Mouse (Mus musculus): ENCODE results near the gene Cachd1. TPM values are rescaled to one million over a fixed set of nuclear protein-coding genes. Genes with fewer than 3 reads are reported as not detected.

Cachd1 gene
- total RNA-seq, 4 experiments from 2014 or later = 25.4 to 33.6 (median 28.4) TPM

DNA sequence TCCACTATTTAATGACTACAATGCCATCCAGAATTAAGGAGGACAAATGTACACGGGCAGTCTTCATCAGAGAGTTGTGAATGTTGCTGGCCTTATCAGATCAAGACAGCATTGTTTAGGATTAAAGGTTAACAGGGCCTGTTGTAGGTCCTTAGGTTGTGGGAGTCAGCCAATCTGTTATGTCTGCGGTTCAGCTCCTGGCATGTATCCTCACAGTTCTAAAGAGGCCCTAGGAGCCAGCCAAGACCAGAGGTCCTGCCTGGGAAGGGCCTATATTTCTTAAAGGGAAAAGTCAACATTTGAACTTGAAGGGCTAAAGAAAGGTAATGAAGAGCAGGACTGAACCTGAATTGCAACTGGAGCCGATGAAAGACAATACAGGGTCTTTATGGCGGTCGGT is 13.7 kb downstream of the Cachd1 start:
- DNase-seq (ENCODE audit: low spot score in 2 of 2) = no peak

DNA sequence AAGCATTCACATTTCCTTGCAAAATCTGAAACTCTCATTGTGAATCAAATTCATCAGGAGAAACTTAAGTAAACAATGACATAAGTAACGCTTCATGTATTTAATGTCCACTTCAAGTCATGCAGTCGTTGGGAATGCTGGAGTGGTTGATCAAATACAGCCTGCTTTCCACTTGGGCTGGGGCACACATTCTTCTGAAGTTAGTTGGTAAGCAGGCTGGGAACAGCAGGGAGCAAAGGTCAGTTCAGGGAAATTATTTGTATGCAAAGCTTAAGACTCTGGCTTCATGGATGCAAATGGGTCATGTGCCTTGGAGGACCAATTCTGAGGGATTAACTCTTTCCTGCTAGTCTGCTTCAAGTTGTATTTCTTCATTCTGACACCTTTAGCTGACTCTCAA is 16.7 kb downstream of the Cachd1 start:
- DNase-seq (ENCODE audit: low spot score in 2 of 2) = no peak

GRCm38 (mm10) chr4:100795523-100795922 is 19.0 kb downstream of the Cachd1 start:
- no peak for DNase-seq (ENCODE audit: low spot score in 2 of 2)

DNA sequence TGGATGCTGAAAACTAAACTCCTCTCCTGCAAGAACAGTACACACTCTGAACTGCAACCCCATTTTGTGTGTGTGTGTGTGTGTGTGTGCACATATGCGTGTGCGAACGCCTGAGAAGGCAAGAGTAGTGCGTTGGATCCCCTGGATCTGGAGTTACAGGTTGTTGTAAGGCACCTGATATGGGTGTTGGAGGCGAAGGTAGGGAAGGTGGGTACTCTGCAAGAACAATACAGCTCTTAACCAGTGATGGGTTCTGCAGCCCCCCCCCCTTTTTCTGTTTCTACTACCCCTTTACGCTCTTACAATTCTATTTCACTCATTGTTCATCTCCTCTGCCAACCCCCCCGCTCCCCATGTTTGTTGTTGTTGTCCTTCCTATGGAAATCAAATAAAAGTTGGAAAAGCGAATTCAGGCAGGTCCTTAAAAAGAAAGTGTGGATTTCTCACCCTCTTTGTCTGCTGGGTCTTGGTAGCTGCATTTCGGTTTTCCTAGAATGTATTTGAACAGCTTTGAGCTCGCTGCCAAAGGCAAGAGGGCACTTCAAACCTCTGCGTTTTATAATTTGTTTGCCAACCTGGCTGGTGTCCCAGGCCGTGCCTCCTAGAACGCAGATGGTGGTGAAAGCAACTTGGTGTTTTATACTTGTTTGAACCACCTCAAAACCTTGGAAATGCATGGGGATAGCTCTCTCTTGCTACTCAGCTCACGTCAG is 24.4 kb downstream of the Cachd1 start:
- peak in 1 of 2 experiments; percentile 21 for DNase-seq (ENCODE audit: low spot score in 2 of 2)

DNA sequence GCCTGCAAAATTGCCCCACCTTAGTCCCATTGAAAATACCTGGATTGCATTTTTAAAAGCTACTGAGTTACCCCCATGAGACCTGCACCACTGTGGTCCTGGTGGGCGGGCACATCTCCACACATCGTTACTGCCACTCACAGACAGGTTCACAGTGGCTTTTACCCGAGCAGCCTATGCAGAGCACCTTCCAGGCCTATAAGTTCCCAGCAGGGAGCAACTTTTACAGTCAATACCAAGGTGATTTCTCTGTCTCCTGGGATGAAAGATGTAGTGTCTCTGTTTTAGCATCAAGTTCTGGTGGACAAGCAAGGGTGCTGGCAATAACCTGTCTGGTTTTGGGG is 24.9 kb downstream of the Cachd1 start:
- DNase-seq (ENCODE audit: low spot score in 2 of 2) = no peak

- DNase-seq (ENCODE audit: low spot score in 2 of 2) = no peak
Observed at GRCm38 (mm10) chr4:100811057-100811695, 34.7 kb downstream of the Cachd1 start.

- DNase-seq (ENCODE audit: low spot score in 2 of 2) = no peak
Observed at GRCm38 (mm10) chr4:100811802-100812510, 35.5 kb downstream of the Cachd1 start.

- no peak for DNase-seq (ENCODE audit: low spot score in 2 of 2)
Observed at GRCm38 (mm10) chr4:100813767-100814461, 37.4 kb downstream of the Cachd1 start.

DNA sequence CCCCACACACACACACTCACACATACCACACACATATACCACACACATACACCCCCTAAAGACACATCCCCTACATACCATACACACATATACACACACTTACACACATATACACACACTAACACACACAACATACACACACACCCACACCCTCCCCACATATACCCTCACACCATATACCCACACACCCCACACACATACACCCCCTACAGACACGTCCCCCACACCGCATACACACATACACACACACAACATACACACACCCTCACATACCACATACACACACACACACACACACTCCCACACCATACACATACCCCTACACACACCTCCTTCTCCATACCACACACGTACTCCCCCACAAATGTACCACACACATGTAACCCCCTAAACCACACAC is 42.8 kb downstream of the Cachd1 start:
- no peak for DNase-seq (ENCODE audit: low spot score in 2 of 2)

- no peak for DNase-seq (ENCODE audit: low spot score in 2 of 2)
Observed at GRCm38 (mm10) chr4:100822526-100822925, 46.1 kb downstream of the Cachd1 start.

DNA sequence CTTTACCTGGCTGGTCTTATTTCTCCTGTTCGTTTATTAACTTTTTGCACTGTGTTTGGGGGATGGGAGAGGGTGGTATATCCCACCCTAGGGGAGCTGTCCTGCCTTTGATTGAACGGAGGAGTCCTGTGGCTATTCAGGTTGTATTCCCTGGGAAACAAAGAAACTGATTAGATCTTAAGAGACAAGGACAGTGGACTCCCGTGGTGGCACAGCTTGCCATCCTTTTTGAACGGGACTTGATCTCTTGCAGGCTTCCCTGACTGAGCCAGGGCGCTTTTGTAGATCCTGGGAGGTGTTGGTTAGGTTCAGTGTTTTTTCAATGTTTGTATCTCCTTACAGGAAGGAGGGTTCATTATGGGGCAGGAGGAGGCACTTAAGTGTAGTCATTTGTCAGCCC is 50.9 kb downstream of the Cachd1 start:
- no peak for DNase-seq (ENCODE audit: low spot score in 2 of 2)

DNA sequence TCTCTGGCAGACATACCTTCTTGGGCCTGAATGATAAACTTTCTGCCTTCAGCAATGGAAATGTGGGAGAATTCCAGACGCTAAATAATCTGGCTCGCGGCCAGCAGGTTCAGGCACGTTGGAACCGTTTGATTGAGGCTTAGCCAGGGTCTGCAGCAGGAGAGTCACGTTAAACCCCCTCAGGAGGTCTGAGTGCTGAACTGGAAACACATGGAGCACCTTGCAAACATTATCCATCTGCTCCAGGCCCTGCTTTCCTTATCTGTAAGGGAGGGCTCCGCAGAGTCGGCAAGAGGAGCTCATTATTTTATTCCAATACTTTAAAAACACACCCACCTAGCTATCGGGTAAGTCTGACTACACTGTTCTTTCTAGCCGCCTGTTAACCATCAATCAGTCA is 52.3 kb downstream of the Cachd1 start:
- no peak for DNase-seq (ENCODE audit: low spot score in 2 of 2)

GRCm38 (mm10) chr4:100837205-100837604 is 60.7 kb downstream of the Cachd1 start:
- no peak for DNase-seq (ENCODE audit: low spot score in 2 of 2)

- no peak for DNase-seq (ENCODE audit: low spot score in 2 of 2)
Observed at GRCm38 (mm10) chr4:100842629-100843028, 66.2 kb downstream of the Cachd1 start.

DNA sequence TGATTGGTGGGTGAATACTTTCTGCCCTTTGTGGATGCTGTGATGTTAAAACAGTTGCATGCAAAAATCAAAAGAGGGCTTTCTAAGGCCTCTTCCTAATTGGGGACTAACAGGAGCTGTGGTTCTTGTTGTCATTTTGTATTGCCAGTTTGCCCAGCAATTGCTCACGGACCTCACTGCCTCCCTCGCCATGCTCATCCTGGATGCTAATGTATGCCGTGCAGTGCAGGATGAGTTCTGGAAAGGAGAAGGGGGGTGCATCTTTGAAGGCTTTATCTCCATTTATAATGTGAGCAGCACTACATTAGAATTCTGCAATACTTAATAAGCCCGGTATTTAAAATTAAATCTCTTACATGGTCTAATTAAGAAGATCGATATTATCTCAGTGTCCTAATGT is 66.6 kb downstream of the Cachd1 start:
- DNase-seq (ENCODE audit: low spot score in 2 of 2) = no peak

DNA sequence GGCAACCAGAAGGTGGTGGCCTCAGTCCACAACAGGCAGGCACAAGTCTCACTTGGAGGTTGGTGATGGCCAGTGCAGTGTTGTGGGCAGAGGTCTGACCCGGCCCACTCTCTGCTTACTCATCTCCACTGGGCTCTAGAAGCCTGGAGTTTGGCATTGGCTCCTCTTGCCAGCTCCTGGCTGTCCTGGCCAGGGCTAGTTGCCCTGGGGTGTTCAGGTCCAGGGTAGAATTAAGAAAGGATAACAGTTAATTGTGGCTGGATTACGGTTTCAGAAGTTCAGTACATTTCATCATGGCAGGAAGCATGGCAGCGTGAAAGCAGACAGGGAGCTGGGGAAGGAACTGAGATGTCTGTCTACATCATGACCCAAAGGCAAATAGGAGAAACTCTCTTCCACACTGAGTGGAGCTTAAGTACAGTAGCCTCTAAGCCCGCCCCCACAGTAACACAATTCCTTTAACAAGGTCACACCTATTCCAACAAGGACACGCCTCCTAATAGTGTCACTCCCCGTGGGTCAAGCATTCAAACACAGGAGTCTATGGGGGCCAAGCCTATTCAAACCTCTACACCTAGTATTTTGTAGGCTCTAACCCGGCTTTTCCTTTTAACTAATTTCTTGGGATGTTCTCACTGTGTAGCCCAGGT is 74.5 kb downstream of the Cachd1 start:
- no peak for DNase-seq (ENCODE audit: low spot score in 2 of 2)

DNA sequence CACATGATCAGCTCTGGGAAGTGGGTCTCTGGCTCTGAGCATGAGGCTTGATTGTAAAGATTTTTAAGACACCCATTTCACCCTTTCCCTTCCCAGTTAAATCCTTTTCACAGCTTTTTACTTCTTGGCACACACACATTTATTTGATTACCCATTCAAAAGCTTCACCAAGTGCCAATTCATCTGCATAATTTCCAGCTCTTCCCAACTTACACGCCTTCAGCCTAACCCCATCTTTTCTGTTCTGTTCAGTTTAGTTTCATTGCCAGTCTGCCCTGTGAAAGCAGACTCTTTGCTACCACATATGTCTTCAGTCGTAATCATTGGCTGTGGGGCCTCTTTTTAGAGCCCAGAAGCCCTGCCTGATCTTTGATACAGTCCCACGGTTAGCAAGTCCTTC is 76.0 kb downstream of the Cachd1 start:
- no peak for DNase-seq (ENCODE audit: low spot score in 2 of 2)

DNA sequence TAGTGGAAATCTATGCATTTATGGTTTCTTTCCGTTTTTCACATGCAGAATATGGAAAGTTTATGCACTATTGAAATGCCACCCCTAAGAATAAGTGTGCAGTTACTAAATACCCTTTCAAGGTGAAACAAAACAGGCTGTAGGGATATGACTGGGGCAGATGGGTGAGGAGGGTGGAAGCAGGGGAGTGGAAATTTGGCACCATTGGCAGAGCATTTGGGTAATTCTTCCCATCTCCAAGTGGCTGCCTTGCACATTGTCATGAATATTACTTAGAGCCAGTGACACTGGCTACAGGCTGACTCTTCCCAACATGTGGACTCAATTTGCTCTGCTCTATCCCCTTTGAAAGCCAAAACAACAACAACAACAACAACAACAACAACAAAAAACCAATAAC is 77.0 kb downstream of the Cachd1 start:
- DNase-seq (ENCODE audit: low spot score in 2 of 2) = no peak

- DNase-seq (ENCODE audit: low spot score in 2 of 2) = no peak
Observed at GRCm38 (mm10) chr4:100855373-100855772, 78.9 kb downstream of the Cachd1 start.

DNA sequence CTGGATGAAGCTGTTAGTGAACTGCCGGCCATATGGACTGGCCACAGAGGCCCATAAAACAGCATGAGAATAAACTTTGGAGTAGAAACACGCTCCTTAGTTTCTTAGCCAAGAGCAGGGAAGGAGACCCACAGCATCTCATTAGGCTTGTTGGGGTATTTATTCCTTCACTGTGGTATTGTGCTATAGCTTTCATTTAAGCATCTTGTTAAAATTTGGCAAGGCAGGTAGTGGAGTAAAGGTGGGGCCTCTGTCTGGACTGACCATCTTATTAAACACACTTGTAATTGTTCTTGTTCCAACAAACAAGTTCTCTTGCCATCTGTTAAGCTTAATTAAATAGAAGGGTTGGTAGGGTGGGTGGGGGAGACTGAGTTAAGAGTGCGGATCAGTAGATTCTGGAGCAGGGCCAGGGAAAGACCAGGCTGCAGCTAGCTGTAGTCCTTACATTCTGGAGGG is 81.0 kb downstream of the Cachd1 start:
- DNase-seq (ENCODE audit: low spot score in 2 of 2) = no peak

GRCm38 (mm10) chr4:100863861-100864428 is 87.5 kb downstream of the Cachd1 start:
- no peak for DNase-seq (ENCODE audit: low spot score in 2 of 2)
